Mouse (Mus musculus) activated CD4-positive, CD25-positive, alpha-beta regulatory T cell, adult 4 months (primary cell): ENCODE results near the gene Edrf1. TPM values are rescaled to one million over a fixed set of nuclear protein-coding genes. Genes with fewer than 3 reads are reported as not detected.
"Not testable (repeated sequence)": the region's sequence is repeated elsewhere in the genome, so short reads cannot be mapped to it uniquely, and the experiment has no call there.

ENCODE experiments used
- ATAC-seq: one replicate; pipeline ENCODE4 v1.8.0; 2017
- polyA plus RNA-seq, 2 experiments: library from polyadenylated mRNA; unstranded; fragments of 100-300 nt; shearing (Covaris generic); gene quantifications; one replicate each; pipeline ENCODE4 v1.2.1; 2017

Gene Edrf1
- polyA plus RNA-seq, 2 experiments from 2014 or later = 10.2 to 11.7 TPM

DNA sequence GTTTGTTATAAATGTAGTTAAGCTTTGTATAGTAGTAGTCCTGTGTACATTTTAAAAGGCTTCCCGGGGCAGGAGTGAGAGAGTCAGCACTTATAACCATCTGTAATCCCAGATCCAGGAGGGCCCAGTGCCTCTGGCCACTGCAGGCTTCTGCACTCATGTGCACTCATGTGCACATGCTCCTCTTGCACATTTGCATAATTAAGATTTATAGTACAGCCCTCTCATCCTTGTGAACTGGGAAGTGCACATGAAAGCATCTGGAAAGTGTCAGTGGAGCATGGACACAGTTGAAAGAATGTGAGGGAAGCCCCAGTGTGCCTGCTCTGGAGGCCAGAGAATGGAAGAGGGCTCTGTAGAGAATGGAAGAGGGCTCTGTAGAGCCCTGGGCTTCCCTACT is 25.1 kb downstream of the Edrf1 start:
- no peak for ATAC-seq

DNA sequence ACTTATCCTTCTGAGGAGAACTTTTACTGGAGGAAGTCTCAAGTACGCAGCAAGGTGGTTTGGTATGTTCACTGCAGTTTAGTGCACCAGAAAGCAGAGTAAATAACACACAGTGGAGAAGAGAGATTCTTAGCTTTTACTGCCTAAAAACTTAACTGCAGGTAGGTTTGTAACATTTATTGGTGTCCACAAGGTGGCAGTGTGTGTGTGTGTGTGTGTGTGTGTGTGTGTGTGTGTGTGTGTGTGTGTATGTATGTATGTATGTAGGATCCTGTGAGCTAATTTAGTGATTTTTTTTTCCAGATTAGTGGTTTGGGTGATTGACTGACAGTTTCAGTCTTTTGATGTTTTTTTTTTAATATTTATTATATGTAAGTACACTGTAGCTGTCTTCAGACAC is 31.7 kb downstream of the Edrf1 start:
- no peak for ATAC-seq

DNA sequence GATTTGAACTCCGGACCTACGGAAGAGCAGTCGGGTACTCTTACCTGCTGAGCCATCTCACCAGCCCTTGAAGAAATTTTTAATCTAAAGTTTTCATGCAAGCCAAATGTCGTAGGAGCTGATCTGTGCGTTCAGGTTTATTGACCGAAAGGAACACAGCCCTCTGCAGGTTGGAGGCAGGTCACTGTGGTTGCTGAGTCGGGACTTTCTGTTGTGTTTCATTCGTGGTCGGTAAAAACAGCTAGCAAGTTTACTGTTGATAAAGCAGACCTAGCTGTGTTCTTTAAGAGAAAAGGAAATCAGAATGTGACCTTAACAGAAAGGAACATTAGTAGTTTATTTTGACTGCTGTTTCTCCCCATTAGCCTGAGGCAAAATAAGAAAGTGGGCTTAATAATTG is 32.6 kb downstream of the Edrf1 start:
- ATAC-seq = no peak

DNA sequence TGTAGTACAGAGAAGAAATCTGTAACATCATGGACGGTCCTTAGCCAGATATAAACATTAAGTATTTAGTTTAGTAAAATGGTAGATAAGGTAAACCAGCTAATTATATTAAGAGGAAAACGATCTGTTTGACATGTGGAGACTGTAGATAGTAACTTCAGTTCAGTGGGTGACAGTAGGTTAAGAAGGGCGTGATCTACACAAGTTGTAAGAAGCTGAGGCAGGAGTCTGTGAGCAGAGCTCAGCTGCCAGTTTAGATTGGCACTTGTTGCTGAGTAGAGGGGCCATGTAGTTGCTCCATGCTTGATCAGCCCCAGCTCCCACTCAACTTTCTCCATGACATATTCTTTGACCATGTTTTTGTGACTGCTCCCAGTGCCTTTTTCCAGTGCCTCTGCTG is 33.5 kb downstream of the Edrf1 start:
- ATAC-seq = no peak

DNA sequence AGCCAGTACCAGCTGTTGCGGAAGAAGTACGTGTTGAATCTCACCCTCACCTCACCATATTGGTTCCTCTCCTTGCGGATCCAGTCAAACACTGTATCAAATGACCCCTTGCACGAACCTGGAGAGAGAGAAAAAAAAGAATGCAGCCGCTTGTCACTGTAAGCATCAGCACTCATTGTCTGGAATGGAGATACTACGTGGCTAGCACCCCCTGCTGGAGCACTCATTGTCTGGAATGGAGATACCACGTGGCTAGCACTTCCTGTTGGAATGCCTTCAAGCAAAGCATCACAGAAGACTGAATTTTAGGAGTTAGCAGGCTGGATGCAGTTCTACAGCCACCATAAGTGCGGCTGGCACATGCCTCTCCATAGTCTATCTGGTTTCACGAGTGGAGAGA is 38.7 kb downstream of the Edrf1 start:
- no peak for ATAC-seq

DNA sequence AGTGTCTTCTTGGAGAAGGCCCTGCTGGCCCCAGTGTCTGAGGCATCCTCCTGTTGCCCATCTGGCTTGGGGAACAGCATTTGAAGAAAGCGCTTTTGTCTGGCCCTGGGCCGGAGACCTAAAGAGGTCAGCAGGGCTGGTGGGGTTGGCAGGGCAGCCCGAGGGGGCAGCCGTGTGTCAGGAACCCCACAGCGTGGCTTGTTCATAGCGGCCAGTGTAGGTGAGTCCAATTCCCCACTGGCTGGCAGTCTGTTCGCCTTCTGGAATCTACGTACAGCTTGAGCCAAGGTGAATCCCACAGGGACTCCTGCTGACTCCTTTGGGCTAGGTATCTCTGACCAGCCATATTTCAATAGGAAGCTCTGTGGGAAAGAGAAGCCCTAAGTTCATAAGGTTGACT is 41.4 kb downstream of the Edrf1 start:
- no peak for ATAC-seq

DNA sequence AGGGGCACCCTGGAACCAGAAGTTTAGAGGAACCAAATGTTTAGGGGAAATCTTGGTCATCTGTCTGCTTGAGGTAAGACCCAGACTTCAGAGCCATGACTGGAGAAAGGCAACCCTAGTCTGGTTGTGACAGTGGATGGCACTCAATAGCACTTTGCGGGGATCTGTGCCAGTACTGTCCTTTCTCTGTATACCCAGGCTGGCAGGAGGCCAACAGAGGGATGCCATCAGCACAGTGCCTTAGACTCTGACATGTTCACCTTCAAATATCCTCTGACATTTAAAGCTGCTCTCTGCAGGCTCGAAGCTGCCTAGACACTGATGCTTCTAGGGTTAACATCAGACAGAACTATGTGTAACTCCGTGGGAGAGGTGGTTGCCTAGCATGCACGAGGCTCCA is 42.1 kb downstream of the Edrf1 start:
- no peak for ATAC-seq

DNA sequence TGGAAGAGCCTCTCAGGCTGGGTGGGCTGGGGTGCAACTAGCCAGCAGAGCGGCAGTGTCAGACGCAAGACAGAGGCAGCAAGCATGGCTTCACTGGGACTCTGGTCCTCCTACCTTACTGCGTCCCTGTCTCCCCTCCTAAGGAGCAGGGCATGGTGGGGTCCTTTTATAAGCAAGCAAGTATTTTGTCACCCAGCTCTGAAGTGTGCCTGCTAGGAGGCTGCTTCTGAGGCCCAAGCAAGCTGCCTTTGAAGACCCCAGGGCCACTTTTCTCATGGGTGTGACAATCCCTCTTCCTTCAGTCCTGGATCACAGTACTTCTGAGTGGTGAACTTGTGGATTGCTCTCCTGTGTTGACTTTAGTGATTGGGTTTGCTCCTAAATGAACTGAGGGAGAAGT is 42.6 kb downstream of the Edrf1 start, which contains the start of gene Mmp21:
Mmp21 (minus strand) TSS at position 101 of the 400 bp plus-strand sequence.
- ATAC-seq = no peak

DNA sequence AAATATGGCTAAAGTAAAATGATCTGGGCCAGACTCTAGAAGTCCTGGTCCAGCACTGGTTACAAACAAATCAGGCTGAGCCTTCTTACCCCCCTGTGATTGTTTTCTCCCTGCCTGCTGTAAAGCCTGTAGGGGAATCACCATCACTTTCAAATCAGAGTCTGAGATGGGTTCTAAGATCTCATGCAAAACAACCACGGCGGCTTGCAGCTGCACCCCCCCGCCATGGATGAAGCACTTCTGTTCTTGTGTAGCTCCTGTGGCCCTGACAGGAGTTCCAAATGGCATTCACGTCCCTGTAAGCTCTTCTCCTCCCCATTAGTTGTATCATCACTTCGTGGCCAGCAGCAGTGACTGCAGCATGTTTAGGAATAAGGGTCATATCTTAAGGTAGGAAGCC is 46.3 kb downstream of the Edrf1 start:
- ATAC-seq = no peak

DNA sequence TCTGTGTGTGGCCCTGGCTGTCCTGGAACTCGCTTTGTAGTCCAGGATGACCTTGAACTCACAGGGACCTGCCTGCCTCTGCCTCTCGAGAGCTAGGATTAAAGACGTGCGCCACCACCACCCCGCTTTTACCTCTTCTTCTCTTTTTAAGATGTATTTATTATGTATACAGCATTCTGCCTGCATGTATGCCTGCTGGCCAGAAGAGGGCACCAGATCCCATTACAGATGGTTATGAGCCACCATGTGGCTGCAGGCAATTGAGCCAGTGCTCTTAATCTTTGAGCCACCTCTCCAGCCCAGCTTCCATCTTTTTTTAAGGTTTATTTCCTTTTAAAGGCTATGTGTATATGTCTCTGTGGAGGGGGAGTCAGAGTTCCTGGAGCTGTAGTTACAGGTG is 46.8 kb downstream of the Edrf1 start:
- ATAC-seq = no peak

DNA sequence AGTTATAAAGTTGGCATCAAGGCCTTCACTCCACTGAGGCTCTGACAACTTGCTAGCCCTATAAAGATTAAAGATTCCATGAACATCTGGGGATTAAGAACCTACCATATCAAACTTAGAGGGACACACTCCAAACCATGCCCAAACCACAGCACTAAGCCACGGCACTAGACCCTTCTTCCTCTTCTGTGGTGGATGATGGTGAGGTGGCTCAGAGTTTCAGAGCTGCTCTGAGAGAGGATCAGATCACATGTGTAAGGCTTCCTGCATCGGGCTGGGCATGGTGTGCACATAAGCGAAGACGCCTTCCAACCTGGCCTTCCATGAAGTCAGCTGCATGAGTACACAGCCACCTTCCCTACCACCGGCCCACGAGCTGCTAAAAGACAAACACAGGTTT is 47.4 kb downstream of the Edrf1 start:
- ATAC-seq = no peak

DNA sequence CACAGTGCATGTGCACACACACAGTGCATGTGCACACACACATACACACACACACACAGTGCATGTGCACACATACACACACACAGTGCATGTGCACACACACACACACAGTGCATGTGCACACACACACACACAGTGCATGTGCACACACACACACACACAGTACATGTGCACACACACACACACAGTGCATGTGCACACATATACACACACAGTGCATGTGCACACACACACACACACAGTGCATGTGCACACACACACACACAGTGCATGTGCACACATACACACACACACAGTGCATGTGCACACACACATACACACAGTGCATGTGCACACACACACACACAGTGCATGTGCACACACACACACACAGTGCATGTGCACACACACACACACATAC is 48.3 kb downstream of the Edrf1 start:
- not testable (repeated sequence) for ATAC-seq

DNA sequence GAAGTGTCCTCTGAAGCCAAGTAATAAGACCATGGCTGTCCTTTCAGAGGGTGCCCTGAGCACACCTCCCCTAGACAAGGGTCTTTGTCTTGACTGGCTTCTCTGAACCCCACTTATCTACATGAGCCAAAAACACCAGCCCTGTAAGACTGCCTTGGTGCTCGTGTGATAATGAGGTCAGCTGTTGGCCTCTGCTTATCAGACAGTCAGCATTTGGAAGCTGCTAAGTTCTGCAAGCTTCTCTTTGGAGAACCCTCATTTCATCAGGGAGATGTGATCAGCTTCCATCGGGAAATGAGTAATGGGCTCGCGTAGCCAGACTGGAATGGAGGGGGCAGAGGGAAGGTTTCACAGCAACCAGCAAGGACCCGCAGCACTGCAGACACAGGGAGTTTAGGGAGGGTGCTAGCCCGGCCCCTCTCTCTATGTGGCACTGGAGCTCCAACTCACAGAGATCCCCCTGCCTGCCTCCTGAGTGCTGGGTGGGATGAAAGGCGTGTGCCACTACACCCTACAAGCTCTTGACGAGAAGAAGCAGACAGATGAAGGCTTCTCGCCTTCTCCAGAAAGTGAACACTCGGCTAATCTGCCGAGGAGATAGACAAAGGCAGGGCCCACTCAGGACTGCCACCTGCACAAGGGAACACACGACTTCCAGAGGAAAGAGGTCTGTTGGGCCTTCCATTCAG is 60.8 kb downstream of the Edrf1 start:
- no peak for ATAC-seq

DNA sequence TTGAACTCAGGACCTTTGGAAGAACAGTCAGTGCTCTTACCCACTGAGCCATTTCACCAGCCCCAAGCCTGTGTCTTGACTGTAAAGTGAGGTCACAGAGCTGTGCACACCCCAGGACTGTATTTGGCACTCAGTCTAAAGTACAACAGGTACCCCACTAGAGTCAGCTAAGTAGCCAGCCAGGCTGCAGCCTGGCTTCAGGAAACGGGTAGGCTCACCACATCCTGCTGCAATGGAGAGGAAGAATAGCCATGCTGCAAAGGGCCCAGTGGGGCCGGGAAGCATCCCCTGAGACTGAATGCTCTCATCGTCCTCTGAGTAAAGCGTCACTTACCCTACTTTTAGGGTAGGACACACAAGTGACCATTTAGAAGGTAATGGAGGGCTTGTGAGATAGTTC is 62.5 kb downstream of the Edrf1 start:
- ATAC-seq = no peak

DNA sequence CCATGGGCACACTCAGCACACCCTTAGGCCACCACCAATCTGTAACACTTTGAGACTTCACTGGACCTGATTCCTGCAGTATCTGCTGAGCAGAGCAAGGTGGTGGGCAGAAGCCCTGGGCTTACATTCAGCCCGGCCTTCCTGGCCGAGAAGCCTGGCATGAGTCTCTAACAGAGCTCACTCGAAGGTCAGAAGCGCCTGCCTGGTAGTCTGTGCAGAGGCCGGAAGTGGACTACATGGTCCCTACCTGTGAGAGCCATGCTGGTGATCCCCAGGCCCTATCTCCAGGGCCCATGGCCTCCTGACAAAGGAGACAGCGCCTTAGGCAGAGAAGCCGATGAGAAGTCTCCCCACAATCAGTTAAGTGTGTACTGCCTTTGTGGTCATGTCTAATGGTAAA is 64.0 kb downstream of the Edrf1 start:
- no peak for ATAC-seq

DNA sequence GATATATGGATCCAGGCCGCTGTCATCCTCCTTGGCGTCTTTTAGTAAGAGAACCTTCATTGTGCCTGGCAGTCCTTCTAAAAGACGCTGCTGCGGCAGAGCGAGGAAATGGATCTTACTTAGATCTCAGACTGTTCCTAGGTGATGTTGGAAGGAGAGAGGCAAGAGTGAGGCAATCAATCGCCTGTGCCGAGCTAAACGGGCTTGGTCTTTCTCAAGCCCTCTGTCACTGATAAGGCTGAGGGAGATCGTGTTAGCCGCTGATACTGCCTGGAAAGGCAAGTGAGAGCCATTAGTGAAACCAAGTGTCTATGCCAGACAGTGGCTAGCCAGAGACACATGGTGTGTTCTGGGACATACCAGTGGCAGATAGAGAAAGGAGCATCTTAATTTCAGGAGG is 65.0 kb downstream of the Edrf1 start:
- no peak for ATAC-seq

DNA sequence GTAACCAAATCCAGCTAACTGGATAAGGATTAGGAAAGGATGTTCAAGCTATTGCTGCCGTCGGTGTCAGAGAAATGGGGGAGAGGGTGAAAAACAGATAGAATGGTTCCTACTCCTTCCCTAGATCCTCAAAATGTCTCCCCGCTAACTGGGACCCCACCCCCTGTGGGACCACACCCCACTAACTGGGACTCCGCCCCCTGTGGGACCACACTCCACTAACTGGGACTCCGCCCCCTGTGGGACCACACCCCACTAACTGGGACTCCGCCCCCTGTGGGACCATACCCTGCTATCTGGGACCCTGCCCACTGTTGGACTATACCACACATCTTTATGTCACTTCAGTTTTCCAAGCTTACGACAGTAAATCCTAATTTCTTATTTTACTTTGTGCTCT is 66.6 kb downstream of the Edrf1 start:
- no peak for ATAC-seq

DNA sequence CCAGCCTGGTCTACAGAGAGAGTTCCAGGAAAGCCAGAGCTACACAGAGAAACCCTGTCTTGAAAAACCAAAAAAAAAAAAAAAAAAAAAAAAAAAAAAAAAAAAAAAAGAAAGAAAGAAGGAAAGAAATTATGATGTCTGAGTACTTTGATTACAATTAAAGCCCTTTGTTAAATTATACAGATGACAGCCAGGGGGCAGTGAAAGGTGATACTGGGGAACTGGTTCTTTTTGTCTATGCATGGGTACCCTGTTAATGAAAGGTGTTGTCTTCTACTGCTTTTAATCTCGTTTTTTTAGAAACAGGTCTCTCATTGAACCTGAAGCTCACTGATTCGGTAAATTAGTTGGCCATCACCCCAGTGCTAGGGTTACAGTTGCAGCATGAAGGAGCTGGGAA is 70.0 kb downstream of the Edrf1 start:
- no peak for ATAC-seq

DNA sequence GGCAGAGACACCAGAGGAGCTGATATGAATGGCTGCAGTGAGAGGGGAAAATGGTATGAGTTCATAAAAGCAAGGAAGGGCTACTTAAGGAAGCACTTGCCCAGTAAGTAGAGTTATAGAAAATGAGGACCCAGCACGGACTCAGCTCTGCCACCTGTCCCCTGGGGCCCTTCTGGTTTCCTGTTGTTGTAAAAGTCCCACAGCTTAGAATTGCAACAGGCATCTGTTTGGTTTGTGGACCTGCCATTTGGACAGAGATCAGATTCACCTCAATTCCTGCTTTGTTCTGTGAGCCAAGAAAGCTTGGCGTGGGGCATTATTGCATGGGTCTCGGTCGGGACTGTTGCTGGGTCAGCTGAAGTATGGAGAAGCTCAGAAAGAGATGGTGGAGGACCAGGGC is 78.0 kb downstream of the Edrf1 start:
- no peak for ATAC-seq

DNA sequence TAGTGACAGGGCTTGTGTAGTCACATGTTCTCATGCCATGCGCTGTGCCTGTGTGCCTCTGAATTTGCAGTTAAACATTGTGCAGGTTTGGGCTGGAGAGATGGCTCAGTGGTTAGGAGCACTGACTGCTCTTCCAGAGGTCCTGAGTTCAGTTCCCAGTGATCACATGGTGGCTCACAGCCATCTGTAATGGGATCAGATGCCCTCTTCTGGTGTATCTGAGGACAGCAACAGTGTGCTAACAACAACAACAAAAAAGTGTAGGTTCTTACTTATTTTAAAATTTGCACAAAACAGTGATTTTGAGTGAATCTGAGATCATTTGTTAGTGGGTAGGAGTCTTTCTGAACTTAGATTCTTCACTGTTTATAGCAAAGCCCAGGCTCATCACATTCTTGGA is 81.2 kb downstream of the Edrf1 start:
- no peak for ATAC-seq

DNA sequence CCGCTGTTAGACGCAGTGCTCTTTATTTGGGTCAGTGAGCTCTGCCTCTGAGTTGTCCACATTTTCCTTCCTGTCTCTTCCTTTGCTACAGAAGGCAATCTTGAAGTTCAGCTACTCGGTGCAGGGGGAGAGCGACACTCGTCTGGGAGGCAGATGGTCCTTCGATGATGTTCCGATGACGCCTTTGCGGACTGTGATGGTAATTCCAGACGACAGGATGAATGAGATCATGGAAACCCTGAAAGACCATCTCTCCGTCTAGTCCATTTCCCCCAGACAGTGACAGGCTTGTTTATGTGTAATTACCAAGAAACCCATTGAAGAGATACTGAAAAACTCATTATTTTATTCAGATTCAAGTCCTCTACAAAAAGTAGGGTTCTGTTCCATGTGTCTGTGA is 83.3 kb downstream of the Edrf1 start:
- no peak for ATAC-seq
